Mouse (Mus musculus) embryonic fibroblast, embryonic 13.5 days (primary cell): ENCODE data around the gene Avl9. TPM values are rescaled to one million over a fixed set of nuclear protein-coding genes. Genes with fewer than 3 reads are reported as not detected.
A peak's percentile ranks its signal among the peaks of the same experiment; 100 is the strongest.

Experiments
- H3K27ac ChIP-seq: 2 replicates; pipeline ENCODE4 v1.5.1; 2012; ENCODE audit warnings: low read length, control low read depth, inconsistent platforms; ENCODE audit not compliant: insufficient read depth
- H3K4me1 ChIP-seq: 2 replicates; pipeline ENCODE4 v1.6.1; 2011; ENCODE audit warnings: low read length; ENCODE audit not compliant: control insufficient read depth, insufficient read depth
- H3K4me3 ChIP-seq: 2 replicates; pipeline ENCODE4 v1.5.1; 2011; ENCODE audit warnings: mild to moderate bottlenecking, control low read depth, low read length; ENCODE audit not compliant: insufficient read depth
- CTCF ChIP-seq: IDR thresholded peaks from 2 replicates; pipeline ENCODE4 v1.5.1; 2011; ENCODE audit warnings: mild to moderate bottlenecking, control low read depth, low read length, moderate library complexity, borderline replicate concordance; ENCODE audit not compliant: insufficient read depth
- POLR2A ChIP-seq: IDR thresholded peaks from 2 replicates; pipeline ENCODE4 v1.6.1; 2011; ENCODE audit warnings: low read depth, mild to moderate bottlenecking, control low read depth, low read length, moderate library complexity
- polyA plus RNA-seq: library from polyadenylated mRNA; stranded (reverse); fragments of >200 nt; gene quantifications from 2 replicates; pipeline ENCODE4 v1.2.4, GENCODE M21; 2011; ENCODE audit warnings: low read depth; ENCODE audit not compliant: missing spikeins, insufficient read length

The Avl9 gene
- polyA plus RNA-seq, 1 experiment, result 14.8 TPM

DNA sequence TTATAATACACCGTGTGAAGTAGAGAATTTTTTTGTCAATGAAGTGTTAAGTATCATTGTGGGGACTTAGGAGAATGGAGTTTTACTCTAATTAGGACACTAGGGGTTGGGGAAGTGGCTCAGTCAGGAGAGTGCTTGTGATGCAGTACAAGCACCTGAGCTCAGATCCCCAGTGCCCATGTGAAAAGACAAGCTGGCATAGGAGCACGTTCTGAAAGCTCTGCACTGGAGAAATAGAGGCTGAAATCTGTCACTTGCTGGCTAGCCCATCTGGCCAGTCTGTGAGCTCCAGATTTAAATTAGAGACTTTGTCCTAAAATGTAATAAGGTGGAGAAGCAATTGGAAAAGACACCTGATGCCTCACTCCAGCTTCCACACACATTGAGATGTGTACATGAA, 17.8 kb downstream of the Avl9 start:
- Histone ChIP-seq H3K4me3 (no peak overlapping the region), H3K4me1 (no peaks in the 10 kb centered on the region), H3K27ac (peak overlapping the region; percentile 9; the same call in 1 of the 2 replicates)
- TF ChIP-seq POLR2A (no peak), CTCF (no peak)

DNA sequence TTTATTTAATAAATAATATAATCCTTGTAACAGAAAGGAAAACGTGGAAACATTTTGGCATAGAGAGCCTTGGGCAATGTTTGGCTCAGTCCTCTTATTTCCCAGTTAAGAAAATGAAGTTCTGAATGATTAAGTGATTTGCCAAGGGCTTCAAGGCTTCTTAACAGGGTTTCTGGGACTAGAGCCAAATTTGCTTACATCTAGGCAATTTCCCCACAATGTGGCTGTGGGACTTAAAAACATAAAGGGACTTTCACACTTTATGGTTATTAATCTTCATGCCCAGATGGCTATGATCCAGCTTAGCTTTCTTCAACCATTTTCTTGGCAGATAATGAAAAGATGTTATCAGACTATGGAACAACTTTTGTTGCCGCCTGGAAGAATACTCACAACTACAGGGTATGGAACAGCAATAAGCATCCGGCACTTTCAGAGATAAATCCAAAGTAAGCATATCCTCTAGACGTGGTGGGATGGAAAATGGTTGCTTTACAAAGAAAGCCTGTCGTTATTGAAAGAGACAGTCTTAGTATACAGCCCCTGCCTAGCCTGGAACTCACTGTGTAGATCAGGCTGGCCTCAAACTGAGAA, 31.3 kb downstream of the Avl9 start:
- TF ChIP-seq CTCF, result no peak
- TF ChIP-seq POLR2A, result no peak
- Histone ChIP-seq H3K4me3 (no peak overlapping the region), H3K27ac (no peak overlapping the region), H3K4me1 (no peaks in the 10 kb centered on the region)

DNA sequence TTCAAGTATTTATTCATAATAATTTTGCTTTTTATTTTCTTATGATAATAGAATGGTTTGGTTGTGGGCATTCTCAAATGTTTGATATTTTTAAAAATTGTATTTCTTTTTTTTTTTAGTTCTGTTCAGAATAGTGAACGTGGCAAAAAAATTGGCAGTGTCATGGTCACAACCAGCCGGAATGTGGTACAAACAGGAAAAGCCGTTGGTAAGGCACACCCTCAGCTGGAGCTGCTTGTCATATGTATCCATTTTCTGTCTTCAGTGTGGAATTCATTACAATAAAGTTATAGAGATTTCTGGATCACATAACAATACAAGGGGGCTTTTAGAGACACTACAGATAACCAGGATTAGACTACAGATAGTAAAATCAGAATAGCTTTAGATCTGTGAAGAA, 39.0 kb downstream of the Avl9 start:
- Histone ChIP-seq H3K4me1 (no peaks in the 10 kb centered on the region), H3K27ac (no peak overlapping the region), H3K4me3 (no peak overlapping the region)
- TF ChIP-seq POLR2A, result no peak
- TF ChIP-seq CTCF, result no peak

DNA sequence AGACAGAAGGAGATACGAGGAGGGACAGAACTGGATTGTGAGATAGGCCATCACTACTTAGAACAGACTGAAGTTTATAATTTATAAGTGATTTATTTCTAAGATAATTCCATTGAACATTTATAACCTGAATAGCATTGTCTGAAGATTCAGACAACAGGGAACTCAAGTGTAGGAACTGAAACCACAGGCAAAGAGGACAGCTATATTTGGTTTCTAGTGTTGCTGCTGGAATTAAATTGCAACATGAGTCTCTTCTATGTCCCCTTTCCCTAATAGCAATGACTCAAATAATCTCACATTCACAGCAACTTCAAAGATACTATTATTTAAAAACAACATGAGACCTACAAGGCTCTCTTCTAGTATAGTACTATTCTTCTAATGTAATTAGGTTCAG, 41.4 kb downstream of the Avl9 start:
- Histone ChIP-seq H3K4me3 (no peak overlapping the region), H3K4me1 (no peaks in the 10 kb centered on the region), H3K27ac (no peak overlapping the region)
- TF ChIP-seq POLR2A, result no peak
- TF ChIP-seq CTCF, result no peak

DNA sequence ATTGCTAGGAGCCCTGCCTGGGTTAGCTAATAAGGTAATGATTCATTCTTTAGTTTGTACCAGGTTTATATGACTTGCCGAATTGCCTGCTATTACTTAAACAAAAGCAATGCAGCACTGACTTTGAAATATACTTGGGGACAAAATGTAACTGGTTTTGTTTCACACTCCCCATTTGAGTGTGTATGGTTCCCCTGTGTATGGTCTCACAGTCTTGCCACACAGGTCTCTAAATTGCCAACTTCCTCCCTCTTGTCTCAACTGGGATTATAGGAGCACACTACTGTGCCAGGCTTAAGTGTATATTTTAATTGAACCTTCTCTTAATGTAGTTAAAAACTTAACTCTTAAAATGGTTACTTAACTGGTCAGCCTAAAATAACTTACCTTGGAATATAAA, 44.6 kb downstream of the Avl9 start:
- TF ChIP-seq POLR2A (no peak), CTCF (no peak)
- Histone ChIP-seq H3K4me1 (no peaks in the 10 kb centered on the region), H3K27ac (no peak overlapping the region), H3K4me3 (no peak overlapping the region)

DNA sequence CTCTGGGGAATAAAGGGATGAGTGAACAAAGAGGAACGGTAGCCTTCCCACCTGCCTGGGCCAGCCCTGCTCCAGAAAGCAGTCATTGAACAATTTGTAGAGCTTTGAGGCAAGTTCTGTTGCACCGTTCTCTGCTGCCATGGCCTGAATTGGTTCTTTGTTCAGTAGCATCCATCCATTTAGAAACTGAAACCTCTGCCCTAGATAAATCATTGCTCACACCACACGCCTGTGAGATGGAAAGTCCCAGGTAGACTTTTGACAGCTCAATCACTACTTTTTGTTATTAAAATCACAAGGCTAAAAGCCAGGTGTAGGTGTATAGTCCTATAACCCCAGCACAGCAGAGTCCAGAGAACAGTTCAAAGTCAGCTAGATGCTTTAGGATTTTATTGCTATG, 50.6 kb downstream of the Avl9 start:
- Histone ChIP-seq H3K4me3 (no peak overlapping the region), H3K4me1 (no peaks in the 10 kb centered on the region), H3K27ac (no peak overlapping the region)
- TF ChIP-seq POLR2A (no peak), CTCF (no peak)

DNA sequence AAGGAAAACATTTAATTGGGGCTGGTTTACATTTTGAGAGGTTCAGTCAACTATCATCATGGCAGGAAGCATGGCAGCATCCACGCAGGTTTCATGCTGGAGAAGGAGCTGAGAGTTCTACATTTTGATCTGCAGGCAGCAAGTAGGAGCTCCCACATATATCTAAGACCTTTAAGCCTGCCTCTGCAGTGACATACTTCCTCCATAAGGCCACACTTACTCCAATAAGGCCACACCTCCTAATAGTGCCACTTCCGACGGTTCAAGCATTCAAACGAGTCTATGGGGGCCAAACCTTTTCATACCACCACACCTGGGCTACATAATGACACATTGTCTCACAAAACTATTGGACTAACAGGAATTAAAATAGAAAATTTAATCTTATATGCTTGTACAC, 51.0 kb downstream of the Avl9 start:
- Histone ChIP-seq H3K4me3 (no peak overlapping the region), H3K27ac (no peak overlapping the region), H3K4me1 (no peaks in the 10 kb centered on the region)
- TF ChIP-seq POLR2A (no peak), CTCF (no peak)

DNA sequence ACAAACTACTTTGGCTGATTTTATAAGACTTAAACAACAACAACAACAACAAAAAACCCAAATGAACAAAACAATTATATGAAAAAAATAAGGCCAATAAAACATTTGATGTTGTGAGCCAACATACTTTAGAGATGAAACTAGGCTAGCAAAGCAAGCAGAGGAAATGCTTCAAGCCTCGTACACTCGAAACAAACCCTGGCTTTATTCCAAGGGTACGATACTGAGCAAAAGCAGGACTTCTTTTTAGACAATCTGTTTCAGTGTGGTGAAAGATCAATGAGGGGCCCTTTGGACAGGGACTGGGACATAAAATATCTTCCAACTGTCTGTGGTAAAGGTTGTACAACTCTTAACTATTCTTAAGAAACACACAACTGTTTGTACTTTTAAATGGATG, 61.1 kb downstream of the Avl9 start:
- no peaks in the 10 kb centered on the region for H3K4me1 ChIP-seq
- H3K4me3 ChIP-seq, result no peak overlapping the region
- no peak for TF ChIP-seq POLR2A
- no peak for TF ChIP-seq CTCF
- peak overlapping the region; percentile 26; the same call in 1 of the 2 replicates for H3K27ac ChIP-seq

DNA sequence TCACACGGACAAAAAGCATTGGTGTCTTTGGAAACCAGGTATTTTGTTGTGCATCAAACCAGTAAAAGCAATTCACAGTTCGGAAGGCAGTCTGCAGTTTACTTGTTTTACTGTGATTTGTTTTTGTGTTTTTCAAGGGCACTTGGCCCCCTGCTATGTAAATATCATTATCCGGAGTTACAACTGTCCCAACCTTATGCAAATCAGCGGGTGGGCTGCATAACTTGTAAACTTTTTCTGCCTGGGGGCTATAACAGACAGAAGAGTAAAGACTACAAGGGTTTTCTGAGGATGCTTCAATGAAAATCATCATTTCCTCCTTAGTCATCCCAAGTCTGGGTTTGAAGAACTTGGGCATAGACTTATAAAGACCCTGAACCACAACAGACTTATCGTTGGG, 64.9 kb downstream of the Avl9 start:
- Histone ChIP-seq H3K4me1 (no peaks in the 10 kb centered on the region; the same call in 1 of the 2 replicates), H3K27ac (no peak overlapping the region), H3K4me3 (no peak overlapping the region)
- TF ChIP-seq POLR2A (no peak), CTCF (no peak)

DNA sequence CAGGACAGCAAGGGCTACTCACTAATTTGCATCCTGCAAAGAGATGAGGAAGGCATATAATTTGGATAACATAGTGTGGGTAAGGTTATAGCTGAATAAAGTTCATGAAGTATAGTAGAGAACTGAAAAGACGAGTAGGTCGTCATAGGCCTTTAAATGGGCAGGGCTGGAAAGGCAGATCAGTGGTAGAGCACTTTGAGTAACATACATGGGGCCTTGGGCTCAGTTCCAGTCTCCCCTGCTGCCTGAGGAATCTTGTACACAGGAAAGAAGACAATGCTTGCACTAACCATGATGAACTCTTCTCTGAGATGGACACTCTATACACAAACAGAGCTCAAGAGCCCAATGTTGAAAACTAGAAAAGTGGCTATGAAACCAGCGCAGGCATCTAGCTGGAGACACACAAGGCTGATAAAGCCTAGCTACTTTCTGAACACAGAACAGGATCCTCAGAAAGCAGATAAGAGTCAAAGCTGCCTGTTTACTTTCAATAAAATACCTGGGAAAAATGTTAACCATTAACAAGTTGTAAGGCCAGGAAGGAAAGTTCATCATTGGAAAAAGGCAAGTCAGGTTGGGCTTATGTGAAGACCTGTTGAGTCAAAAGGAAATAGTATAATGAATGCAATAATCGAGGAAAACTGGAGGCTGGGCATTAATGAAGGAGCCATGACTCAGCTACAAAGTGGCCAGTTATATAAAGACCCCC, 69.0 kb downstream of the Avl9 start:
- H3K4me1 ChIP-seq, result peaks cover 8% of the 10 kb centered on the region; the same call in 1 of the 2 replicates
- H3K4me3 ChIP-seq, result no peak overlapping the region
- TF ChIP-seq POLR2A, result no peak
- TF ChIP-seq CTCF, result no peak
- H3K27ac ChIP-seq, result no peak overlapping the region

DNA sequence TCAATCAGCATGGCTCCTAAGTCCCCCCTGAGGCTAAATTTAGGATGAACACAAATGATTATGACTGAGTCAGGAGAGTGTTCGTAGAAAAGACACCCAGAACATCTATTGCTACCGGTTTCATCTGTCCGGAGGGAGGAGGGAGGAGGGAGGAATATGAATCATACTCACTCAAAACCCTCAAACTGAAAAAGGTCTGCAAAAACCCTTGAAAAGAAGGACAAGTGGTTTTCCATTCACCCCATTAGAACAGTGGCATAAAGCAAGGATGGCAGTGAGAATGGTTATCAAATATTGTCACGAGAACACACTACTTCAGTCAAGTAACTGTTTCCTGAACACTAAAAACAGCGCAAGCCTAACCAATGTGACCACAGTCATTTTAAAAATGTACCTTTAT, 70.4 kb downstream of the Avl9 start:
- no peak overlapping the region for H3K4me3 ChIP-seq
- TF ChIP-seq POLR2A (no peak), CTCF (no peak)
- H3K27ac ChIP-seq, result 0 out of 2 replicates have a peak overlapping the region, but pooled peaks have one; percentile 27
- H3K4me1 ChIP-seq, result peaks cover 8% of the 10 kb centered on the region; the same call in 1 of the 2 replicates
